Mouse (Mus musculus) cerebellum, postnatal 36 days (tissue): Measurements from ENCODE around the gene Il2ra.
"Not testable (repeated sequence)": the region's sequence is repeated elsewhere in the genome, so short reads cannot be mapped to it uniquely, and the experiment has no call there.

ENCODE experiments used
- DNase-seq, 2 experiments: peaks; one replicate each; pipeline ENCODE4 v3.0.0; 2021 to 2022; ENCODE audit warnings: mixed read lengths in 2 of 2

The Il2ra gene

DNA sequence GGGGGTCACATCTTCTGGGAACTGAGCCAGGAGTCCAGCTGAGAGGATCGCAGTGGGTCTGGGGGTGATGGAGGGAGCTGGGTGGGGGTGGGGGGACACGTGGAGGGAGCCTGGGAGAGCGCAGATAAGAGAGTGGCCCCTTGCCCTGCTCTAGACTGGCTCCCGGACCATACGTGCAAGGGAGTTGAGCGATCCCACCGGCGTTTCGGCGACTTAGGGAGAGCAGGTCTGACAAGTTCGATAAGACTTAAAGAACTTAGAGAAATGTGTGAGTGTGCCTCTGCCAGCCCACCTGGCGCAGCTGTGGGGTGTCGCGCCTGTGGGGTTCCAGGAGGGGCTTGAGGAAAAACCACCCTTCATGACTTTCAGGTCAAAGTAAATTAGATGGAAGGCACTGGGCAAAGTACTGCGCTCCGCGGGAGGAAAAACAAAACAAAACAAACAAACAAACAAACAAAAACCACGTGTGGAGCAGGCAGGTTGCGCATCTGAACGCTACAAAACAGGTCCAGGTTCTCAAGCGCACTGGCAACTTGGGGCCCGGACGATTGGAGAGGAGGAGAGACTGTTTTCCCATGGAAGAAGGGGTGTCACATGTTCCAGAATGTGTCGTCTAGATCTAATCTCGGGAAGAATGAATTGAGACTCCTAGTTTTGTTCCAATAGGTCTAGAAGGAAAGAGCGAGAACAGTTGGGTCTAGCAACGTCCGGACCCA is 63.6 kb downstream of the Il2ra start:
- no peak for DNase-seq

DNA sequence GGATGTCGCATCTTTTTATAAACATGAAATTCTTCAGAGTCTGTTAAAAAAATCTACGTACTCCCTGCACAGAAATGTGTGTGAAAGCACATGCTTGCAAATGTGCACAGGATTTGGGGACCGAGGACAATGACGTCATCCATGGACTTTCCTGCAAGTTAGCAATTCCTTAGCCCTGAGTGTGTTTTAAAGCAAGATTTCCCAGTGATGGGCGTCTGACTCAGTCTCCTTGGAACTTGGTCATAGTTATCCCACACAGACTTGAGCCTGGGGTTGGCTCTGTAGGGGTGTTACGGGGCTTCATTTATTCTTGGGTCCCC is 64.1 kb downstream of the Il2ra start:
- no peak for DNase-seq

DNA sequence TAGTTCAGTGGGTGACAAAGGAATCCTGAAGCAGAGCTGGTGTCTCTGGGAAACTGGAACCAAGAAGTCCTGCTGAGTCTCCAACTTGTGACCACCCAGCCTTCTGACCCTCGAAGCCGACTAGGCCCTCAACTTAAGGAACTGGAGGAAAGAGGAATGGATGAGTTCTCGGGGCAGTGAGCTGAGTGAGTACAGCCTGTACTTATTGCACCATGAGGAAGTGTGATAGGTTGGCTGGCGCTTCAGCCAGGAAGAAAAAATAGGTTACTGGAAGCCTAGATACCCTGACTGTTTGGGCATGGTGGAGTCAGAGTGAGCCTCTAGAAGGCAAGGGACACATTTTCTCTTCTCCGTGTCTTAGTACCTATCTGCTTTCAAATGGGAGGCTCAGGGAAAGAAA is 65.9 kb downstream of the Il2ra start:
- no peak for DNase-seq

DNA sequence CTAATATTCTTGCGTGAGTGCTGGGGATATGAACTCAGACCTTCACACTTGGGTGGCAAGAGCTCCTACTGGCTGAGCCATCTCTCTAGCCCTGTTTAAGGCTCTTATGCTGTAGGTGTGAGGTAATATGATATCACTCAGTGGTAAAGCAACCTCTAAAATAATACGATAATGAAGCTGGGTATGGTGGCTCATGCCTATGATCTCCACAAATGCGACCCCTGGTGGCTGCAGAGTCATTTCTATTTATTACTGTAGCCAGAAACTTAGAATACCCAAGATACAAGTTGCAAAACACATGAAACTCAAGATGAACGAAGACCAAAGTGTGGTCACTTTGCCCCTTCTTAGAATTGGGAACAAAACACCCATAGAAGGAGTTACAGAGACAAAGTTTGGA is 67.5 kb downstream of the Il2ra start:
- DNase-seq, result not testable (repeated sequence)

DNA sequence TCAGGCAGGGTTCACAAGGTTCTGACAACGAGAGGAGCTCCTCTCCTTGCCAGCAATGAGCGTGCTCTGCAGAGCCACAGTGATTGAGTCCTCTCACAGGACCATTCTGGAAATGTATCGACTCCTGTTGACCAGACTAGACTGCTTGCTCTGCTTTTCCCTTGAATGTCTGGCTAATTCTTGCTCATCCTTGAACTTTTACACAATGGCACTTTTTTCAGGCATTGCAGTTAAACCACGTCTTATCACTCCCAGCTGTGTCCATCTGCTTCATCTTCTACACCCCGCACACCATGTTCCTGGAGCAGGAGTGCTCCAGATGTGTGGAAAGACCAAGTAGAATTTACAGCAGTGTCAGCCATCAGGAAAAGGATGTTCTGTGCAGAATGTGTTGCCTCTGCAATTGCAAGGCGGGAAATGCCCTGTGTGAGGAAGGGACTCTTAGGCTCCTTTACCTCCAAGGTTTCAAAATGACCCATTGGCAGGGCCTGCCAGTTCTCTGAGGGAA is 69.9 kb downstream of the Il2ra start:
- no peak for DNase-seq

DNA sequence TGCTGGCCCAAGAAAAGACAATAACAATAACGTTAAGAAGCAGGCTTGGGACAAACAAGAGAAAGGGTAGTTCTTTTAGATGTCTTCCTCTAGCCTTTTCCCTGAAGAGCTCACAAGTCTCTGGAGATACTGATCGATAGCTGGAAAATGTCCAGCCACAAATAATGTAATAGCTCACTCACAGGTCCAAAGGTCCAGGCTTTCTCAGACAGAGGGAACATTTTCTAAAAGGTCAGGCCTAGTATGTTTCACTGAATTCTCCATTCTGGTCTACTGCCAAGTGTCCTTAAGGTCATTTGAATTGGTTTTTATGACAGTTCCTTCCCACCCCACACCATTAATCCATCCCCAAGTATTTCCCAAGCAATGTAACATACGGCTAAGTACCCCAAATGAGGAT is 70.4 kb downstream of the Il2ra start:
- no peak for DNase-seq

DNA sequence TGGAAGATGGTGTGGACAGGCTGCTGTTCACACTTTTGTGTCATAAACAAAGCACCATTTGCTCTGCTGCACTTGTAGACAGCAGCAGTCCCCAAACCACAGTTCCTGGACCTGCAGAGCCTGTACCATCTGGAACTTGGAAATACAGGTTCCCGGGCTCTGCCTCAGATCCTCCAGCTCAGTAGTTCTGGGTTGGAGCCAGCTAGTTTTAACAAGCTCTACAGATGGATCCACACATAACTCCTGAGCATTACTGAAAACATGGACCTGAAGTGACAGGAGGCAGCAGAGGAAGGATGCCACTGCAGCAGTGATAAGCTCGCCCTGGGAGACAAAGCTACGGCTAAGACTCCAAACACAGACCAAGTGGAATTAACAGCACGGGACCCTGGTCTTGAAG is 71.9 kb downstream of the Il2ra start:
- DNase-seq, result no peak

DNA sequence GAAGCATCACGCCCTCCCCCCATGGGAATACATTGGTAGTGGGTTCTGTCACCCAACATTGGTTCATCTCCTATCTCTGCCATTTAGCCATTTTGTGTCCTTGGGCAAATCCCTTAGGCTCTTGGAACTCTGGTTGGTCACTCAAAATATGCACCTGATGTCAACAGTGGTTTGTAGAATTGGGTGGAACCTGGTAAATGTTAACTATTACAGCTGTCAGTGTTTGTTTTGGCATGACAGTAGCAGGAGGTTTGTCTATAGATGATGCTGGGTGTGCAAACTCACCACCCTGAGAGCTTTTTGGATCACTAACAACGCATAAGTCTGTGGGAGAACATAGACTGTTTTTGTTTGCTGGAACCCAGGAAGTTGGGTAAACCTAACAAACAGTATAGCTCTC is 76.0 kb downstream of the Il2ra start:
- DNase-seq, result no peak

DNA sequence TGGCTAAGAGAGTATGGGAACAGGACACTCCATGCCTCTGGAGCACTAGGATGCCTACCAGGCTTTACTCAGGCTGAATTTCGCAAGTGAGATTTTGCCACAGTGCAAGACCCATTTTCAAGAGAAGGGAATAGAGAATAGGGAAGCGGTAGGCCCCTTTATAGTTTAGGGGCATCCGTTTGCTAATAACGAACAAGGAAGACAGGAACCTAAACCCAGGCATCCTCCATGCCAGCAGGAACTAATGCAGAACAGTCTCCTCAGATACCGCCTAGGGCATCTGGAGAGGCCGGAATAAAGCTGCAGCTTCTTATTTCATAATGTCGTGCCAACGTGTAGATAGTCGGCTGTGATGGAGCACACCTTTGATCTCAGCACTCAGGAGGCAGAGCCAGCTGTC is 80.0 kb downstream of the Il2ra start:
- DNase-seq, result no peak

DNA sequence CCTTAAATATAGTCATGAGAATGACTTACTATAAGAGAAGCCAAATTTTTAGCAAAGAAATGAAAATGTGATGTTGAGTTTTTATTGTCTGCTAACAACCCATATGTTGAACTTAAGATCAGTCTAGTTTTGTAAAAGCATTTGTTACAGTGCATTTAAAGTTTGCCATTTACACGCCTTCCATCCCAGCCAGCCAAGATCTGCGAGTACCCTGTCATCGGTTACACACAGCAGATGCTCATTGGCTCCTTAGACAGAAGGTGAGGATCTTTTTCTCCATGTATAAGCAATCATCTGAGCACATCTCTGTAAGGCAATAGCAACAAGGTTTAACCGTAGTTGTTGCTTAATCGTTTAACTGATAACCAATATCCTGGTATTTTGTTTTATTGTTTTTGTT is 85.0 kb downstream of the Il2ra start:
- DNase-seq, result no peak

DNA sequence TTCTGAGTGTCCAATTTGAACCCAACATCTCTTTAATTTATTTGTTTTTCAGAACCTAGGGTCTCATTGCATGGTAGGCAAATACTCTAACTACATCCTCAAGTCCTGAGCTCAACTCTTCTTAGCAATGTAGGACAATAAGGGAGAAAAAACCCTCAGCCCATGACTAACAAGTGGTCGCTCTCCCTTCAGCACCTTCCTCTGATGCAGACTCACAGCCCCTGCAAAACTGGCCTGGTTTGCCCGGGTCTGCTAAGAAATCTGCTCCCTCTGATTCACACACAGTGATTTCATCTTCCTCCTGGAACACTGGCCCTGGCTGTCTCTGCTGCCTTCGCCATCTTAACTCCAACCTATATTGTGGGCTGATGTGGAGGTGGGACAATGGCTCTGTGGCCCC is 86.5 kb downstream of the Il2ra start:
- DNase-seq, result no peak

DNA sequence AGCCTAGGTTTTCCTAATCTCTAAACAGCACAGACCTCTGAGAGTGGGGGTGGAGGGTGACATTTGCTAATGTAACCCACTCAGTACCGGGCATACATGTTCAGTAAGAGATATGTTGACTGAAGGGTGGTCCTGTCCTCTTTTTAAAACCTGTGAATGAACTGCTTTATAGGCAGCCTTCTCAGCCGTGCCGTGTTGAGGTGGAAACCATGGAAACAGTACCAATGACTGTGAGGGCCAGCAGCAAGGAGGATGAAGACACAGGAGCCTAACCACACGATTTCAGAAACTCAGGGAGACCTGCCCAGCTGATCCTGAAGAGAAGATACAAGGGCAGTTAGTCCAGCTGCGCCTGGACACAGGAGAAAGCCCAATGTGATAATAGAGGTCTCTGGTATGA is 90.4 kb downstream of the Il2ra start:
- DNase-seq, result no peak

DNA sequence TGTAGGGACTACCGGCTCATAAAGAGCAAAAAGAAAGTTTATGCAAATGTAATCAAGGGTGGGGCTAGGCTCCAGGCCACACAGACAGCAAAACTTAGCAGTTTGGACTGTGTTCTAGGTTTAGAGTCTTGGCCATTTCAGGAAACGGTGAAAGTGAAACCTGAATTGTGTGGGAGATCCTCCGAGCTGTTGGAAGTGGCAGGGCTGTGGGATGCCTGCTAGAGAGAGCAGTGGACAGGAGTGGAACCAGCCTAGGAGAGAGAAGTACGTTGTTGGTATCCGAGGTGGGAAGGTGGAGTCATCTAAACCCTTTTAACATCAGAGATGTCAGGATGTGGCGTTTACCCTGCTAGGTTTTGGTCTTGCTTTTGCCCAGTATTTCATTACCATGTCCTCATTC is 93.2 kb downstream of the Il2ra start:
- DNase-seq, result no peak

DNA sequence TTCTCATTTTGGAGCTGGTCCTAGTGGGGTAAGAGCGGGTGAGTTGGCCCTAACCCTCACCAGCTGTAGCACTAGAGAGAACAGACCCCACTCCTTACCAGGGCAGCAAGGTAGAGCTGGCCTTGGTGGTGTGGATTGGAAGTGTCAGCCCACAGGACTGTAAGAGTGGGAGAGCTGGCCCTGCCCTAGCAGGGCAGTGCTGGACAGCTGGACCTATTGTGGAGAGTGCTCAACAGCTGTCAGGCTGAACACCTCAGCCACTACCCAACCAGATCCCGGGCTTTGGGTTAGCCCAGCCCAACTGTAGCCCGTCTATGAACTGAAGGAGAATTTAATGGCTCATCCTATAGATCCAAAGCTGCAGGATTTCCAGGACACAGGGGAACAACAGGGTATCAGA is 96.2 kb downstream of the Il2ra start:
- DNase-seq, result no peak

DNA sequence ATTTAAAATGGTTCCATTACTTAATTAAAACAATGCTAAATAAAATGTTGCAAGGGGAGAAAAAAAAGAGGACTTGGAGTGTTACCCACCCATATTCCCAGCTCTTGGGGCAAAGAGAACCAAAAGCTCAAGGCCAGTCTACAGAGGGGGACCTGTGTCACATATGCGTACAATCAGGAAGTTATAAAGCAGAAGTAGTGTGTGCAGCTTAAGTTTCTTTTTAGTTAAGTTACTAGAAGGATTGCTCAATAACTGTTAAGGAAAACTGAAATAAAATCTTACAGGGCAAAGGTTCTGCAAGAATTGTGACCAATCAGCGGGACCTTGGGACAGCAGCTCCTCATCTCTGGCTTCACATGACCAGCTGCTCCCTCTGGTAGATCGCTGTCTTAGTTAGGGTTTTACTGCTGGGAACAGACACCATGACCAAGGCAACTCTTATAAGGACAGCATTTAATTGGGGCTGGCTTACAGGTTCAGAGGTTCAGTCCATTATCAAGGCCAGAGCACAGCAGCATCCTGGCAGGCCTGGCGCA is 97.0 kb downstream of the Il2ra start:
- no peak for DNase-seq
